Mouse (Mus musculus) embryonic stem cell, embryonic (primary cell): ENCODE measurements around the gene Ell.

Source experiments
- CTCF ChIA-PET, 4 experiments: fragments of 300-600 bp in 2 of 4; fragments of 350-600 bp in 2 of 4; sonication (Branson Sonifier 250); formaldehyde crosslinking; loops; one replicate each; lab custom pipeline; 2022; ENCODE audit warnings: inconsistent platforms in 2 of 4; lab: Charles Lee
- POLR2A ChIA-PET, 4 experiments: fragments of 300-600 bp in 2 of 4; fragments of 350-600 bp in 2 of 4; sonication (Branson Sonifier 250); formaldehyde crosslinking; loops; one replicate each; lab custom pipeline; 2022; ENCODE audit warnings: antibody characterized with exemption in 4 of 4, inconsistent platforms in 1 of 4; lab: Charles Lee

The Ell gene

DNA sequence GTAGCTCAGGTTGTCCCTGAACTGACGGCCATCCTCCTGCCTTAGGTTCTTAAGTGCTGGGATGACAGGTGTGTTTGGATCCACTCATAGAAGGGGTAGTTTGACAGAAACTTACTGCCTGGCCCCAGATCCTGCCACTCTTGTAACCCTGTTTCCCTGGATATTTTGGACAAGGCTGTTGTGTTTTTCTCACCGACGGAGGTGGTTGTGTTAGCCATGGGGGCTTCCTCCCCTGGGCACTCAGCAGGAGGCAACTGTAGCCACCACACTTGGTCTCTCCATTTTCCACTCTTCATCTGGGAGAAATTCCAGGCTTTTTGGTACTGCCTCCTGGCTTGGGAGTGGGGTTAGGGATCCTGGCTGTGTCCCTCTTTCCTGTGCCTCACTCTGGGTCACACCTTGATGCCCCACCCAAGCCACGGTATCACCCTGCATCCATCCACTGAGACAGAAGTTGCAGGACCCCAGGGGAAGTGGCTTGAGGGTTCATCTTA, 803 bp downstream of the Ell start:
- POLR2A ChIA-PET: interaction anchor here (0.5 to 26.0 kb wide), 57 partner anchors 9 to 915 kb away, joined by 3 to 844 read pairs (median 6); partner anchors contain the start of genes Uba52 (in 4 of the 4), Fkbp8 (in 3 of the 4), Klhl26 (in 3 of the 4) and Kxd1 (in 3 of the 4)
- CTCF ChIA-PET: interaction anchor here in 3 of 4 experiments (0.6 to 2.9 kb wide), 12 partner anchors 9 to 378 kb away, joined by 3 to 32 read pairs (median 4); partner anchors contain the start of genes Fkbp8 (in 2 of the 3), Kxd1 (in 2 of the 3), Gm3336 (in 1 of the 3) and Ssbp4 (in 1 of the 3)

DNA sequence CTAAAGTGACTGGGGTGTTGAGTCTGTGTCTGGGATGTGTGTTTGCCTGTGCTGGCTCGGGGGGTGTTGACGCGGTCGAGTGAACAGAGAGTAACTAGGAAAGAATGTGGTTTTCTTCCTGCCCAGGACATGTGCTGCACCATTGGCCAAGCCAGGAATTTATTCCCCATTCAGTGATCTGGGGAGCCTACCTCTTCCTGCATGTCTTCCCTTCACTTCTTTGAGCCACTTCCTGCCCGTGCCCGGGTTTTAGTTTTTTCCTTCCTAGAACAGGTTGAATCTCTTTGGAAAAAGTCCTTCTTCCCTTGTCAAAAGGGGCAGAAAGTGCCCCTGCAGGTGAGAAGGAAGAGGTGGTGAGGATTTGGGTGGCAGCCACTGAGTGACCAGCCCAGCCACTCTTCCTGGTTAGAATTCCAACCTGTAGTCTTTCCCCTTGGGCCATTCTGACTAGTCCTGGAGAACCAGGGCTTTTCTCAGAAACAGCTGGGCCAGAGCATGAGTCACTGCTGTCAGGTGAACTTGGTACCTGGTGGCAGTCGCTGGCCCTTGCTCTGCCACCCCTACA, 1.3 kb downstream of the Ell start:
- POLR2A ChIA-PET: interaction anchor here in 3 of 4 experiments (0.7 to 26.0 kb wide), 19 partner anchors 9 to 299 kb away, joined by 3 to 844 read pairs (median 4); partner anchors contain the start of genes Rex1bd (in 3 of the 3), Fkbp8 (in 2 of the 3), Kxd1 (in 2 of the 3) and Uba52 (in 2 of the 3)

DNA sequence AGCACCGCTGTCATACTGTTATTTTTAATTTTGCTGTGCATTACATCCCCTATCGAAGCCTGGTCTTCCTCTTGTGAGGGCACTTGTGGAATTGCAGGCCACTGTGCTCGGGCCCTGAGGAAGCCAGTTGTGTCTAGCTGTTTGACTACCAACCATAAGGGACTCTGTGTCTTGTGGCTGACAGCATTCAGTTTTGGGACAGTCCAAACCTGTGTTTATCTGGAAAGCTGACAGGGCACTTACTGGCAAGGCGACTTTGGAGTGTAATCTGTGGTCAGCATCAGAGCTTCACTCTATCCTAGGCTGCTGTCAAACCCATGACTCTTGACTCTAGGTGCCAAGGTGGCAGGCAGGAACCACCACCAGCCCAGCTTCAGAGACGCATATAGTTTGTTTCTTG, 1.8 kb downstream of the Ell start:
- POLR2A ChIA-PET: interaction anchor here in 3 of 4 experiments (0.5 to 4.2 kb wide), 13 partner anchors 9 to 157 kb away, joined by 3 to 21 read pairs (median 4); partner anchors contain the start of genes Fkbp8 (in 2 of the 3), Jund (in 1 of the 3), Kxd1 (in 1 of the 3) and Pgpep1 (in 1 of the 3)
- CTCF ChIA-PET: interaction anchor here in 1 of 4 experiments (0.6 to 1.4 kb wide), 2 partner anchors 35 to 210 kb away, joined by 3 to 5 read pairs; partner anchors contain the start of gene Rex1bd

More for the DNA sequence above, 1.3 kb downstream of the Ell start:
- CTCF ChIA-PET: interaction anchor here in 1 of 4 experiments (0.6 to 1.5 kb wide), 3 partner anchors 9 to 209 kb away, joined by 3 to 4 read pairs (median 3); no protein-coding TSS in a partner anchor

DNA sequence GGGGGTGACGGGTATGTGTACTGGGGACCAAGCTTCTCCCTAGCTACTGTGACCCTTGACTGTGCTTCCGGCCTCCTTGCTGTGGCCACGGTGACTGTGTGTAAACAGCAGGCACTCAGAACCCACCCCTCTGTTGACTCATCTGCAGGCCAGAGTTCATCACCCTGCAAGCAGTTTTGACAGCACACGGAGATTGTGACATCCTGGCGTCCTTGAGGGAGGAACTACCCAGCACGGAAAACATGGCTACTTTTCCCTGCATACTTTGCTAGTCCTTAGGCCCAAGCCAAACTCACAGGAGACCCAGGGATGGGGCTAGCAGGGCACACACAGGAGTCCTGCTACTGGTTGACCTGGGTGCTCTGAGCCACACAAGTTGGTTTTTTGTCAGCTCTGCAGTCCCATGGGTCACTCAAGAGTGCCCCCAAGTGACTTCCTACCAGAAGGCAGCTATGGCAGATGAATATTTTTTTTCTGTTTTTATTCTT, 5.0 kb downstream of the Ell start:
- CTCF ChIA-PET: interaction anchor here in 3 of 4 experiments (0.6 to 2.1 kb wide), 17 partner anchors 14 to 161 kb away, joined by 3 to 14 read pairs (median 3); partner anchors contain the start of genes Fkbp8 (in 2 of the 3), Kxd1 (in 2 of the 3), Lsm4 (in 1 of the 3) and Rex1bd (in 1 of the 3)
- POLR2A ChIA-PET: interaction anchor here in 3 of 4 experiments (0.6 to 3.1 kb wide), 14 partner anchors 8 to 296 kb away, joined by 3 to 13 read pairs (median 4); partner anchors contain the start of genes Fkbp8 (in 1 of the 3), Isyna1 (in 1 of the 3), Kxd1 (in 1 of the 3) and Rex1bd (in 1 of the 3)

DNA sequence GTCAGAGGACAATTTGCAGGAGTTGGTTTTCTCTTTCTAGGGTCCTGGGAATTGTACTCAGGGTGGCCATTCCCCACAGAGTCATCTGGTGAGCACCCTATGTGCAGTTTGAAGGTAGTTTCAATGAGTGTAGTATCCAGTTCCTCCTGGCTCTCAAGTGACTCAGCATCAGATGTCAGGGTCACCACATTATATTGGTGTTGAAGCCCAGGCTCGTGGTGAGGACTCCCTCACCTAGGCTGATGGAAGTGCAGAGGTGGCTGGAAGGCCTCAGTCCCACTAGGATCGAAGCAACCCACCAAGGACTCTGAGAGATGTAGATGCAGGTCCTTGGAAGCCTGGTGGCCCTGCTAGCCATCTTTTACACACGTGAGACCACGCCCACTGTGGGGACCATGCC, 7.2 kb downstream of the Ell start:
- ChIA-PET CTCF (no interaction called here), POLR2A (interaction anchor here in 1 of 4 experiments (3.1 kb wide), 1 partner anchor 8 kb away, joined by 11 read pairs; no protein-coding TSS in a partner anchor)

DNA sequence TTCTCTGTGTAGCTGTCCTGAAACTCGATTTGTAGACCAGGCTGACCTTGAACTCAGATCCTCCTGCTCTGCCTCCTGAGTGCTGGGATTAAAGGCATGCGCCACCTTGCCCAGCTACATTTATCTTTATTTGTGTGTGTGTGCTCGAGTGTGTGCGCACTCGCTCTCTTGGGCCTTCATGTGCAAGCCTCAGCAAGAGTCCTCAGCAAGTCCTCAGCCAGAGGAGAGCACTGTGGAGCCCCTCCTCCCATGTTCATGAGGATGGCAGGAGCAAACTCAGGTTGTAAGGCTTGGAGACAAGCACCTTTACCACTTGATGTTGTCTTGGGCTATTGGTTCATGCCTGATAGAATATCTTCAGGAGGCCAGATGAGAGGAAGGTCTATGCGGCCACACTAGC, 8.5 kb downstream of the Ell start:
- ChIA-PET POLR2A (interaction anchor here in 2 of 4 experiments (0.8 to 2.5 kb wide), 7 partner anchors 9 to 42 kb away, joined by 3 to 8 read pairs (median 4); partner anchors contain the start of genes Ell (in 2 of the 2), Fkbp8 (in 1 of the 2), Kxd1 (in 1 of the 2) and Rex1bd (in 1 of the 2)), CTCF (no interaction called here)

DNA sequence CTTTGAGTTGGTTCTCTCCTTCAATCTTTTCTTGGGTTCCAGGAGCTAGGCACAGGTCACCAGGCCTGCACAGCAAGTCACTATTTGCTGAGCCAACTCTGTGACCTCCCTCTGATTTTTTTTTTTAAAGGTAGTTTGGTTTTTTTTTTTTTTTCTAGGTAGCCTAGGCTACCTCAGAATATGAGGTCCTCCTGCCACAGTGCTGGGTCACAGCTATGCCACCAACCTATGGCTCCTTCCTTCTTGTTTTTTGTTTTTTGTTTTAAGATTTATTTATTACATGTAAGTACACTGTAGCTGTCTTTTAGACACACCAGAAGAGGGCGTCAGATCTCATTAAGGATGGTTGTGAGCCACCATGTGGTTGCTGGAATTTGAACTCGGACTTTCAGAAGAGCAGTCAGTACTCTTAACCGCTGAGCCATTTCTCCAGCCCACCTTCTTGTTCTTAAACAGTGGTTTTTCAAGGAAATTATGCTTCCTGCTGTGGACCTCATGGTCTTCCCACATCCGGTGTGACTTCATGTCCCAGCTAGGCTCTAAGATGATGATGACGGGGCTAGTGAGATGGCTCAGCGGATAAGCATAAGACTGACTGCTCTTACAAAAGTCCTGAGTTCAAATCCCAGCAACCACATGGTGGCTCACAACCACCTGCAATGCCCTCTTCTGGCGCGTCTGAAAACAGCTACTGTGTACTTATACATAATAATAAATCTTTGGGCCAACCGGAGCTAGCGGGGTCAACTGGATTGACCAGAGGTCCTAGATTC, 10.3 kb downstream of the Ell start:
- CTCF ChIA-PET: interaction anchor here in 3 of 4 experiments (0.6 to 2.0 kb wide), 13 partner anchors 9 to 339 kb away, joined by 3 to 11 read pairs (median 4); partner anchors contain the start of genes Fkbp8 (in 1 of the 3), Kxd1 (in 1 of the 3), Lsm4 (in 1 of the 3) and Uba52 (in 1 of the 3)
- POLR2A ChIA-PET: interaction anchor here in 3 of 4 experiments (0.6 to 2.5 kb wide), 15 partner anchors 9 to 304 kb away, joined by 3 to 10 read pairs (median 3); partner anchors contain the start of genes Ell (in 2 of the 3), Fkbp8 (in 2 of the 3), Kxd1 (in 2 of the 3) and Arrdc2 (in 1 of the 3)

DNA sequence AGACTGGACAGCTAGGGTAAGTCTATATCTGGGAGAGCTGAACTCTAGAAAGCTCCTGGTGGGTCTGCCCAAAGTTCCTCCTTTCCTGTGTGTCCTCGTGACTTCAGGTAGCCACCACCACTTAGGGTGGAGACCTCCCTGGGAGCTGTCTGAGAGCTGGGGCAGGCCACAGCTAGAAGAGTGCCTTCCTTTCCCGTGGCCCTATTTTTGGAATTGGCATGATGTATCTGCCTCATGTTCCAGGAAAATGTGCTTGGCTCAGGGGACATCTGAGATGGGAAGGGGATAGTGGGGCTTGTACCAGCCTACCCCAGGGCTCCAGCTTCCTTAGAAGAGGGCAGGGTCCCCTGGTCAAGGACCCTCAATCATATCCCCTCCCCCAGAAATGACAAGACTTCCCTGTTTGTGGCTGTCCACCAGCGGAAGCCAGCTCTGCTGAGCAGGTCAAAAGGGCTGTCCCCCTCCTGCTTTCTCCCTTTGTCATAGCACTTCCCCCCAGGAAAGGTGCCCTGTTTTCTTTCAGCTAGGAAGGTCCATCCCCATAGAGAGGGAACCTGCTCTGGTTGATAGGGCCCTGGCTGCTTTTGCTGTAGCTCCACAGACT, 12.4 kb downstream of the Ell start:
- CTCF ChIA-PET: interaction anchor here in 2 of 4 experiments (0.6 to 2.0 kb wide), 11 partner anchors 9 to 399 kb away, joined by 3 to 11 read pairs (median 3); partner anchors contain the start of genes Ell (in 1 of the 2), Fkbp8 (in 1 of the 2) and Kxd1 (in 1 of the 2)
- POLR2A ChIA-PET: interaction anchor here in 3 of 4 experiments (0.5 to 2.8 kb wide), 20 partner anchors 9 to 288 kb away, joined by 3 to 16 read pairs (median 4); partner anchors contain the start of genes Ell (in 3 of the 3), Fkbp8 (in 3 of the 3), Kxd1 (in 3 of the 3) and Uba52 (in 2 of the 3)

DNA sequence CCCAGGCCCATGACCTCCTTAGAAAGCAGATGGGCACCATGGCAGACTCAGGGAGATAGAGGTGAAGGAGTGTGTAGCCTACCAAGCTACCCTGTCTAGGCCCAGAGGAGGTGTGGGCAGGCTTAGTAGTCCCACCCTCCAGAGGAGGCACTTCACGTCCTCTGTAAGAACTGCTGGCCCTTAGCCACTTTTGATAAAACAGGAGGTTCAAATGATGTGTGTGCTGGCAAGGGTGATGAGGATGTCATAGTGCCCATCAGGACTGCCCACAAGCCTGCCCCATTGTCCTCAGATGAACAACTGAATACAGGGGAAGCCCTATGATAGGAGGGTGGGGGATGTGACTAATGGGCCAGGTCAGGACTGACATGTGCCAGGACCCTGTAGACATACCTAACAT, 13.6 kb downstream of the Ell start:
- ChIA-PET POLR2A (interaction anchor here in 3 of 4 experiments (0.9 to 3.9 kb wide), 4 partner anchors 8 to 146 kb away, joined by 4 to 16 read pairs (median 8); partner anchors contain the start of genes Ell (in 1 of the 3), Fkbp8 (in 1 of the 3), Jund (in 1 of the 3) and Kxd1 (in 1 of the 3)), CTCF (interaction anchor here in 1 of 4 experiments (1.0 kb wide), 1 partner anchor 47 kb away, joined by 3 read pairs; no protein-coding TSS in a partner anchor)

DNA sequence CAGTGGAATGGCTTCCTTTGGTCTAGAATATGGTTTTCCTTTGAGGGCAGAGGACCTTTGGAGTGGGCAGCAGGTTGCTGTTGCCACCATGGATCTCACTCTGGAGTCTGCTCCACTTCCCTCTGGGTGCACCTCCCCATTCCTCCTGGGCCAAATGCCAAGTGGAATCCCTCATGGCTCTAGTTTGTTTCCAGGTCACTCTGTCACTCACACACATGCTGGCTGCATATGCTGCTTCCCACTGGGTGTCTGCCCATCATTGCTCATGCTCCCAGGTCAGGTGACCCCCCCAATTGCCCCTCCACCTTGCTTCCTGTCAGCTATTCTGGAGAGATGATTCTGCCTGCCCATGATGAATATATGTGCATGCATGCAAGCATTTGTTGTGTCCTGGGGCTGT, 14.5 kb downstream of the Ell start:
- POLR2A ChIA-PET: interaction anchor here in 3 of 4 experiments (0.8 to 3.9 kb wide), 3 partner anchors 9 to 285 kb away, joined by 3 to 11 read pairs (median 4); partner anchors contain the start of gene Ell (in 1 of the 3)

DNA sequence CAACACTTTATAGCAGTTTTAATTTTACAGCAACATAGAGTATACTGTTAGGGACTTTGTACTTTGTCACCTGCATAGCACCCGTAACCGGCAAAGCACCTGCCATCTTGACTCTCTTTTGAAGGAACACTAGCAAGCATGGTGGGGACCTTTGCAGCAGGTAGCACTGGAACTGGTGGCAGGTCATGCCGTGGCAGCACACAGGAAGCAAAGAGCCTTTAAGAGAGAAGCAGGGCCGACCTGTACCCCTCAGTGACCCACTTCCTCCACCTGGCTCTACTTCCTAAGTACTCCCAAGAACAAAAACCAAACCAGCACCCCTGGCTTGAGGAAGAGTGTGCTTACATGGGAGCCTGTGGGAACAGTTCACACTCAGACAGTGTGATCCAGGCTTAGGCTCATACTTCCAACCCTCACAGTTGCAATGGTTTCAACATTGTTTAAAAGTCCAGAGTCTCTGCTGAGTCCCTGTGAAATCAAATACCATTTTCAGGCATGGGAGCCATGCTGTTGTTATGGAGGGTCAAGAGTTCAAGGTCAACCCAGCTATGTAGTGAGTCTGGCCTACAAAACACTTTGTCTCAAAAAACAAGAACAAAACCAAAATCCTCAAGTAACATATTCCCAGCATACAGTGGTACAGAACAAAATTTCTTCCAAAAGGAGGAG, 16.0 kb downstream of the Ell start:
- POLR2A ChIA-PET: interaction anchor here in 3 of 4 experiments (0.5 to 3.9 kb wide), 15 partner anchors 9 to 143 kb away, joined by 3 to 11 read pairs (median 3); partner anchors contain the start of genes Ell (in 2 of the 3), Jund (in 1 of the 3) and Klhl26 (in 1 of the 3)

More for the DNA sequence above, 14.5 kb downstream of the Ell start:
- CTCF ChIA-PET: no interaction called here

DNA sequence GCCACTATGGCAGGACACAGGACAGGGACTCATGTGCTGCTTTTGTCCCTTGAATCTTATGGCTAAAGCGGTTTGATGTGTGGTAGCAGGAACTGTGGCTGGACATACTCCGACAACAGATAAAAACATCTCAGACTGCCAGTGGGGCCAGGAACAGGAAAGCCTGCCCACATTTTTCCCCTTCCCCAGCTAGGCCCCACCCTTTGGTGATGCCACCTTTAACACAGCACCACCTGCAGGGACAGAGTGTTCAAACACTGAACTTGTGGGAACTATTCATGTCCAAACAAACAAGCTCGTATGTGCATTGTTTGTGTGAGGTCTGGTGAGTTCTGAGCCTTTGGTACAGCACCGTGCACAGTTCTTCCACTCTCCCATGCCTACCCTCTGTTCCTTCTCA, 19.1 kb downstream of the Ell start:
- POLR2A ChIA-PET: interaction anchor here (0.5 to 2.1 kb wide), 15 partner anchors 11 to 420 kb away, joined by 3 to 5 read pairs (median 4); partner anchors contain the start of genes Rex1bd (in 2 of the 4), Arrdc2 (in 1 of the 4), Fkbp8 (in 1 of the 4) and Jund (in 1 of the 4)
- CTCF ChIA-PET: interaction anchor here (0.5 to 3.3 kb wide), 23 partner anchors 9 to 1011 kb away, joined by 3 to 17 read pairs (median 4); partner anchors contain the start of genes Ell (in 1 of the 4) and Gm3336 (in 1 of the 4)

More for the DNA sequence above, 16.0 kb downstream of the Ell start:
- CTCF ChIA-PET: interaction anchor here in 2 of 4 experiments (0.6 to 1.6 kb wide), 3 partner anchors 11 to 211 kb away, joined by 3 to 4 read pairs (median 4); no protein-coding TSS in a partner anchor

DNA sequence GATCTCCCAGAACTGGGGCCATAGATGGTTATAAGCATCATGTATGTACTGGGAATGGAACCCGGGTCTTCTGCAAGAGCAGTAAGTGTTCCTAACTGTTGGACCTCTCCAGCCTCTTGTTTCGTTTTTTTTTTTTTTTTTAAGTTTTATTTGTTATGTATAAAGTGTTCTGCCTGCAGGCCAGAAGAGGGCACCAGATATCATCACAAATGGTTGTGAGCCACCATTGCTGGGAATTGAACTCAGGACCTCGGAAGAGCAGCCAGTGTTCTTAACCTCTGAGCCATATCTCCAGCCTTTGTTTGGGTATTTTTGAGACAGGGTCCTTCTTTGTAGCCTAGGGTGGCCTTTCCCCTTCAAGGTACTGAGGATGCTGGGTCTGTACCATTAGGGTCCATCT, 19.7 kb downstream of the Ell start:
- ChIA-PET CTCF (interaction anchor here (0.5 to 3.3 kb wide), 21 partner anchors 9 to 1011 kb away, joined by 3 to 17 read pairs (median 4); partner anchors contain the start of genes Ell (in 1 of the 4) and Gm3336 (in 1 of the 4)), POLR2A (interaction anchor here in 3 of 4 experiments (0.5 to 2.1 kb wide), 11 partner anchors 16 to 420 kb away, joined by 3 to 5 read pairs (median 4); partner anchors contain the start of genes Rex1bd (in 2 of the 3), Arrdc2 (in 1 of the 3), Fkbp8 (in 1 of the 3) and Jund (in 1 of the 3))

DNA sequence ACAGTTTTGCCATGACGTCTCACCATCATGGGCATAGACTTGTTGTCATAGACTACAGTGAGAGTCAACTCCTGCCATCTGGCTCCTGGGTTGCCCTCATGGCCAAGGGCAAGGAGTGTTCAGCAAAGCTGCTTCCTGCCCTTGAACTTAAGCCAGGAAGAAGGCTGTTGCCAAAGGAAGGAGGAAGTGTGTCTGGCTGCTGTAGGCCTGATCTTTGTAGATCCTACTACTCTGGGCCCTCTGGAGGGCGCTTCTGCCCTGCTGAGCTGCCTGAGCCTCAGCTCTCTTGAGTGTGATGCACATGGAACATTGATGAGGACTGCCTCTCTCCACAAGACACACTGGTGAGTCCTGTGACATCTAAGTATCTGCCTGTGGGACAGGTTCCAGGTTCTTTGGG, 20.8 kb downstream of the Ell start:
- ChIA-PET CTCF (interaction anchor here in 3 of 4 experiments (0.6 to 3.3 kb wide), 18 partner anchors 9 to 216 kb away, joined by 3 to 17 read pairs (median 4); partner anchors contain the start of gene Ell (in 1 of the 3)), POLR2A (interaction anchor here in 3 of 4 experiments (0.5 to 2.3 kb wide), 22 partner anchors 9 to 291 kb away, joined by 3 to 10 read pairs (median 4); partner anchors contain the start of genes Ell (in 2 of the 3), Arrdc2 (in 1 of the 3), Fkbp8 (in 1 of the 3) and Jund (in 1 of the 3))
